Mouse (Mus musculus): ENCODE measurements around the gene Casz1.

Gene Casz1

DNA sequence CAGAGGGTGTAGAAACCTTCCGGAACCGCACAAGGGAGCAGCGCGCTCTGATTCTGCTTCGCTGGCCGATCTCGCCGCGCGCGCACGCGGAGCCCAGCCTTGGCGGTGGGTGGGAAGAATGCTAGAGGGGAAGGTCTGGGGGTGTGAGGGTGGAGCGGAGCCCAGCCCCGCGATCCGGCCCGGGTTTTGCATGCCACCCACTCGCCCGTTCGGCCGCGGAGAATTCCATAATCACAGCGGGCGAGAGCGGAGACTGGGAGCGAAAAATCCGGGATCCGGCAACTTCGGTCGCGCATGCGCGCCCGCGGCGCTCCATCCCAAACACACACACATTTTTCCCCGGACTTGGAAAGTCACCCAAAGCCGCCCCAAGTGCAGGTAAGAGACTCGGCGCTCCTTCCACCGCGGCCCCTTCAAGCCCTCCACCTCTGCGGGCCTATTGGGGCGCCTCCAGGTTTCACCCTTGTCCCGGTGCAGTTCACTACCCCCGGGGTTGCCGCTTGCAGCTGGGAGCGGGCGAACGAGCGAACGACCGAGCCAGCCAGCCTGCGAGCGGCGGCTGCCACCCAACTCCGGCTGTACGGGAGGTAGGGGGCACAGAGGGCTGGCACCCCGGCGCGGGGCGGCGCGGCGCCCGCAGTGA, at the start of gene Casz1:
Gene Casz1, plus strand, starts transcription at position 293 of the 643 bp plus-strand sequence.
- peak; percentile 57 for DNase-seq (ENCODE audit: low read depth, low spot score)

DNA sequence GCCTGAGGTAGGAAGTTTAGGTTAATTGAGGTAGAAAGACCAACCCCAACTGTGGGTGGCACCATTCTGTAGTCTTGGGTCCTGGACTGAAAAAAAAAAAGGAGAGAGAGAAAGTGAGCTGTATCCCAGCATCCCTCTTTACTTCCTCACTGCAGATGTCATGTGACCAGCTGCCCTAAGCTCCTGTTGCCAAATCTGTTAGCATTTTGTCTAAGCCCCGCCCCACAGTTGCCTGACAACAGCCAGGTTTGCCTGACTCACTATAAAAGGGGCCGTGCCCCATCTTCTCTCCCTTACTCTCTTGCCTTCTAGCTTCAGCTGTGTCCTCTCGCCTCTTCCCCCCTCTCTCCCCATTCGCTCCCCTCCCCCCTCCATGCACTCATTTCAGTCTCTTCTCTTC, 45.4 kb upstream of the Casz1 start:
- no peak for DNase-seq (ENCODE audit: low read depth, low spot score)

DNA sequence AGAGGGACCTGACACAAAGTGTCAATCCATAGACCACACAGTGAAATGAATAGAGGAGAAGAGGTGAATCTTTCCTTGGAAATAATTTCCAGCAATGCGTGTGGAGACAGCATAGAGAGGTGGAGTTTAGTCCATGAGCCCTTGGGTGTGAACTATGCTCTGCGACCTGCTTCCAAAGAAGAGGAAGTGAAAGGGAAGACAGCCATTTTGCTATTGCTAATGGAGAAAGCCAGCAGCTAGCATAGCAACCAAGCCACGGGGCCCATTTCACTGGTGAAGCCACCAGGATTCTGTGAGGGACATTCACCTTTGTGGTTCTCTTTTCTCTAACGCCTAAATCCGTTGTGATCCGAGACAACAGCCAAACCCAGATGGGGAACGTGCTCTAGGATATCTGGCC, 44.1 kb upstream of the Casz1 start:
- DNase-seq (ENCODE audit: low read depth, low spot score), result no peak

DNA sequence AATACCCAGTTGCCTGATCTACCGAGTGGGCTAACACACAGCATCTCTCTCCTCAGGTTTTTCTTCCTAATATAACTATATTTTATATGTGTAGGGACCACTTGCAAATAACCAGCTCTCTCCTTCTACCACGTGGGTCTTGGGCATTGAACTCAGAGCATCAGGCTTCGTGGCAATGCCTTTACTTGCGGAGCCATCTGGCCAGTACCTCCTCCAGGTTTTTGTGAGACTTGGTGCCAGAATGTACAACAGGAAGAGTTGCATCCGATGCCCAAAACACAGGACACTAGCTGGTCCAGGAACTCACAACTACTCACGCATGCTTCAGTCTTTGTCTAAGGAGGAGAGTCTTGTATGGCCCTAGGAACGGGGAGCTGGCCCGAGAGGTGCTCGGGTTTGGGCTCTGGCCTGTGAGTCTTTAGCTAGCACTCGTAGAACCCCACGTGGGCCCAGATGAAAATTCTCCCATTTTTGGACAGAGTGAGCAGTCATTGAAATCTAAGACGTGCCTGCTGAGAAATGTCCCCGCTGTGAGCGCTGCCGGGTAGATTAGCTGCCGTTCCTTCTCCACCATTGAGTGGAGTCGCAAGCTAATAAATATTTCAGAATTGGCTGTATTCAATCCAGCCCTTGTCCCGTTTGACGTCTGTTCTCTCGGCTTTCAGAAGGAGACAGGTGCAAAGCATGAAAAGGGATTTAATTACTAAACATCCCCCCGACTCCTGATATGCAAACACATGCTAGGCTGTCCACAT, 38.0 kb upstream of the Casz1 start:
- no peak for DNase-seq (ENCODE audit: low read depth, low spot score)

DNA sequence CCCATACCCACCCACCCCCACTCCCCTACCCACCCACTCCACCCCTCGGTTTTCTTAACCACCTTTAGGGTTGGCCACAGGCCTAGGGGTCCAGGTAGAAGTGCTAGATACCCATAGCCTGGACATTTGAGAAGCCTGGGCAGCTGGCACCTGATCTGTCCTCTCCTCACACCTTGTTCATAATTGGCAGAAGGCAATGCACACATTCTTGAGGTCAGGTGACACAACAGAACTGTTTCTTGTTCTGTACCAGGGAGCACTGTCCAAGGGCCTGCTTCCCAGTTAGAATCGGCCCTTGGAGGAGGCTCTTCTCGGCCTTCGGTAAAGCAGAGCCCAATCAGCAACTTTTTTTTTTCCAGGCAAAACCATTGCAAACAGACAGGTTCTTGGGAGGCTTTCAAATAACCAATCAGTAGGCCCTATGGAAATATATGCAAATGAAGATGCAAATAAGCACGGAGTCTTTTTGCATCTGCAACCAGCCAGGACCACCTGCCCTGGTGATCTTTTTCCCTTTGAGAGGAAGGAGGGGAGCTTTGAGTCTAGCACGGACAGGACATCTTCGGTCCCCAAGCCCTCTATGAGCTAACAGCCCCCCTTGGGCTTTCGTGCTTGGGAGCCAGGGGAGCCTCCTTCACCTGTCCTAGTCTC, 36.4 kb upstream of the Casz1 start:
- DNase-seq (ENCODE audit: low read depth, low spot score), result no peak

DNA sequence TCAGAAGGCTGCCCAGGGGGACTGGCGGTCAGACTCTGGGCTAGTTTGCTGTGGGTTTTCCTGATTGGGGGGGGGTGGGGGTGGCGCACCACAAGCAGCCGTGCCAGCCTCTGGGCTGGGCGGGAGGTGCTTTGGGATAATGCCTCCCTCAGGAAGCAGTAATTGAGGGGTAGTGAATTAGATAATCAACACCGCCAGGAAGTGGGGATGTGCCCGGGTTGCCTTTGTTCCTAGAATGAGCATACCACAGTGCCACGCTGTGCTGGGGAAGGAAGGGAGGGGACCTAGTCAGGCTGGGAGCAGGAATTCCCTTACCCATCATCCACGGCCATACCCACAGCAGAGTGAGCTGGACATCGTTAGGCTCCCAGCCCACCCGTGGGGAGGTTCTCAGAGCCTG, 35.6 kb upstream of the Casz1 start:
- no peak for DNase-seq (ENCODE audit: low read depth, low spot score)

DNA sequence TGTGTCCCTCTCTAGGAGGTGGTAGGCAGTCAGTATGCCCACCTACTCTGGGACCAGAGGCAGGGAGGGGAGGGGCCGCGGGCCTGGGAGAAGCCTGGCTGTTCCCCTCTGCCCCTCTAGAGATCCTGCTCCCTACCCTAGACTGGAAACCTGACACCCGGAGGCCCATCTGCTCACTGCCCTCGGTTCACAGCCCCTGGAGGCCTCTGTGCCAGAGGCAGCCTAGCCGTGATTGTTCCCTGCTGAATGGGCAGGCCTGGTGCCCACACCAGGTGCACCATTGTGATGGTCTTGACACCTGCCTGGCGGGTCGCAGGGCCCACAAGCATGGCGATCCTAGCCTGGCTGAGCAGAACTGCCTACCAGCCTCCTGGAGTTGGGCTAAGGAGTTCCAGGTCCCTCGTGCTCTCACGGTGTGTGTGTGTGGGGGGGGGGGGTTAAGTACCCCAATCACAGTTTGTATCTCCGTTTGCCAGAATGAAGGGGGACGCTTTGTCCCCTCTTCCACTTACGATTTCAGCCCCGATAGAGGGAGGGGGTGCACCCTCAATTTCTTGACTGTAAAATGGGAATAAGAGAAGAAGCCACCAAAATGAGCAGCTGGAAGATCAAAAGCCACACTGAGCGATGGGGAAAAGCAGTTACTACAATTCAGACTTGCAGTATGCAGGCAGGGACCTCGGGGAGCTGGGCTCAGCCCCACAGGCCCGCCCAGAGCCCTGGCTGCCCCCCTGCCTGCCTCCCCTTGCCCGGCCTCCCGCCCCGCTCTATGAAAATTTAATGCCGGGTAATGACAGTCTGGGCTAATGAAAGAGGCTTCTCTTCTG, 33.4 kb upstream of the Casz1 start:
- DNase-seq (ENCODE audit: low read depth, low spot score), result no peak

DNA sequence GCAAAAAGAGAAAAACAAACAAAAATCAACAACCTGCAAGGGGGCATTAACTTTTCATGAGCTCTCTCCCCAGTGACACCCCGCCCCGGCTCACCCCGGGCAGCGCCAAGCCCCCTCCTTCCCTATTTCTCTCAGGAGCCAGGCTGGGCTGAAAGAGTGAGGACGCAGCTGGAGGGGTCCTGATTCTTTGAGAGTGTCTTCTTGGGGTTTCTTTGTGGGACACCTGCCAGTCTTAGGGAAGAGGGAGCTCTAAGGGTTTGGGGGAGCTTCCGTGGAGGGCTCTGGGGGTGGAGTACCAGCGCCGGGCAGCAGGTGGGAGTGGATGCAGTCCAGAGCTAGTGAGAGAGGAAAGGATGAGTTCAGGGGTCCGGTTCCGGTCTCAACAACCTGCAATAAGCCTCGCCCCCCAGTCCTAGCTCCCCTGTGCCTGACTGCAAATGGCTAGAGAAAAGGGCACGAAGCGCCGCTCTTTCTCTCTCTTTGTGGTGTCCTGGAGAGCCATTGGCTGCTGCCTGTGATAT, 32.8 kb upstream of the Casz1 start:
- DNase-seq (ENCODE audit: low read depth, low spot score), result no peak

DNA sequence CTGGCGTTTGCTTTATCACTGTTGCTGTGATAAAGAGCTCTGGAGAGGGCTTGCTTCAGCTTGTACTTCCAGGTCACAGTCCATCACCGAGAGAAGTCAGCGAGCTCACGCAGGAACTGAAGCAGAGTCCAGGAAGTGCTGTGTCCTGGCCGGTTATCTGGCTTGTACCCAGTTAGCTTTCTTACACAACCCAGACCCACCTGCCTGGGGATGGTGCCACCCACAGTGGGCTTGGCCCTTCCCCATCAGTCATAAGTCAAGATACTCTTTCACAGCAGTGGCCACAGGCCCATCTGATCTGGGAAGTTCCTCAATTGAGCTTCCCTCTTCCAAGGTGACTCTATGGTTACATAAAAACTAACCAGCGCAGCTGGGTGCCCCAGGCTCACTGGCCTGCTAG, 31.6 kb upstream of the Casz1 start:
- no peak for DNase-seq (ENCODE audit: low read depth, low spot score)

DNA sequence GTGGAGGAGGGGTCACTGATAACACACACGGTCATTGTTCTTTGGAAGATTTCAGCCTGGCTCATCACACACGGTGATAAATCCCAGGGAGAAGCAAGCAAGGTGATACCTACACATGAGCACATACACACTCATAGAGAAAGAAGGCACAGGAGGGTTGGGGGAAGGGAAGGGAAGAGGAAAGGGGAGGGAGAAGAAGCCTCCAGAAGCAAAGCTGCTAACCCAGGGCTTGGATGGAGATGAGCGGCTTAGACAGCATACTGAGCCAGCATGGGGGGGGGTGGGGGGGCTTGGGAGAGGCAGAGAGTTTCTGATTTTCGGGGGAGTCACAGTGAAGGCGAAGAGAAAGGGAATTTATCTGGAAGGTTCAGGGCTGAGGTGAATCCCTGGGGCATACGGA, 30.2 kb upstream of the Casz1 start:
- DNase-seq (ENCODE audit: low read depth, low spot score), result no peak

DNA sequence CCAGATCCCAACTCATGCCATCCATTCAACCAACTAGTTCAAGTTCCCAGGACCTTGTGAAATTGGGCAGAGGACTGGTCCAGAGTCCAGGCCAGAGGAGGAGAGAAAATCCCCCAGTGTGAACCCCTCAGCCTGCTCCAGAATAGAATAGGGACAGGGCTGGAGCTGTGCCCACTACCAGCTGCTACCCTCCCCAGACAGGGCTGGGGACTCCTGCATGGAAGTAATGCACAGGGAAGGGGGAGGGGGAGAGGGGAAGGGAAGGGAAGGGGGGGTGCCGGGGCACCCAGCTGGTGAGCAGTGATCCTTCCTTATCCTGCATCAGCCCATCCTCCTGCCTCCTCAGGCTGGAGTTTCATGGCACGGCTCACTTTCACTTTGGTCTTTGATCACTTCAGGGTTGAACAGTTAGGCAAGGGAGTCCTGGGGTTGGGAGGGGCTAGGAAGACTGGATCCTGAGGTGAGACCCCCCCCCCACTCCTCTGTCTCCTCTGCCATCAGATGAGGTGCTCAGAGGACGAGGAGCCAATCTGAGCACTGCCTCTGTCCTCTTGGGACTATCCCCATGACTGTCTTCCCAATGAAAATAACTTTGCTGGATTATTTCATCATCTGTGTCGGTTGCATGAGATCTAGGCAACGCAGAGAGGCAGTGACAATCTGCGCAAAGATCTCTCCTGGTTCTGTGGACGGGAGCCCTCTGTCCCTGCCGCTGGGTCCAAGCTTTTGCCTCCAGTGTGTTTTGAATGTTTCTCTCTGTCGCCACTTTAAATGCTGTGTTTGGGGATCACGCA, 28.6 kb upstream of the Casz1 start:
- DNase-seq (ENCODE audit: low read depth, low spot score), result peak; percentile 26

DNA sequence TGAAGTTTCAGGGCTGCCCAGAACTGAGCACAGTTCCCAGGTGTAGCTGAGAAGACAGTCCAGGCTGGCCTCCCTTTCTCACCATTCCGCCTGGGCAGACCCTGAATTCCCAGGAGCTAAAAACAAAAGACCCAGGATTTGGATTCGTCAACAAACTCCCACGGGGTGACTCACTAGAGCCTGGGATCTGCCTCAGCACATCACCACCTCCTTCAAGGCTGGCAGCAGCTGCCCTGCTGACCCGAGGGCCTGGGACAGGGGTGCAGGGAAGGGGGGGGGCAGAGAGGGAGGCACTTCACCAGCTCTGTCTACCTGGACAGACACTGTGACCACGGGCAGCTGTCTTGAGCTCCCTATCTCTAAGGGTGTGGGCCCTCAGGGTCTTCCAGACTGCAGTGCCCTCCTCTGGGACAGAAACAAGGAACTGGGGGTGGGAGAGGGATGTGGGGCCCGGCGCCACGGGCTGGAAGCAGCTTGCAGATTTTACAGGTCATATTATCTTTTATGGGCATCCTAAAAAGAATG, 24.1 kb upstream of the Casz1 start:
- peak; percentile 33 for DNase-seq (ENCODE audit: low read depth, low spot score)

DNA sequence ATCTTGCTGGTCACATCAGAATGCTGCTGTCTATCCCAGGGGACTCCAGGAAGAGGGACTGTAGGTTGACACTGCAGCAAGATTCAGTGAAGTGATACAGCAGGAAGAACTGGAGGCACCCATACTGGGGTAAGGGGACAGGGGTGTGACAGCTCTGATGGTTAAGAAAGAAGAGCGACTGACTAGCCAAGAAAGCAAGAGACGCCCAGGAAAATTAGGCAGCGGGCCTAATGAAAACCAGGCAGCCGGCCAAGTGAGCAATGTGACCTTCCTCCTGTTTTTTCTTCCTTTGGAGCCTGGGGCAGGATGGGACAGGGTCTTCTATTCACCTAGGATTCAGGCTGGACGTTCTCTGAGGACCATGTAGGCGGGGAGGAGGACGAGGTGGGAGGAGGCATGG, 22.7 kb upstream of the Casz1 start:
- DNase-seq (ENCODE audit: low read depth, low spot score), result no peak

DNA sequence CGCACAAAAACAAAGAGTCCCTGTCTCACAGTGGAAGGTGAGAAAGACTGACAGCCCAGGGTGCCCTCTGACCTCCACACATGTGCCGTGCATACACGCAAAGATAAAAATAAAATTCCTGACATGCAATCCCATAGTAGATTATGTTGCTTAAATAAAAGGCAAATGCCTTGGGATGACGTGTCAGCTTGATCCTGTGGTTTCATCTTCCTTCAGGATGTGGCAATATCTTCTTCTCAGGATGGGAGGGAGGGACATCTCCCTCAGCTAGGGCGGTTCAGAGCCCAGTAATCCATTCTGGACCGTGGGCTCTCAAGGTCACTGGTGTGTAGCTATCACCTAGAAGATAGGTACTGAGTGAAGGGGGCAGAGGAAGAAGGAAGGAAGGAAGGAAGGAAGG, 21.3 kb upstream of the Casz1 start:
- DNase-seq (ENCODE audit: low read depth, low spot score), result no peak

DNA sequence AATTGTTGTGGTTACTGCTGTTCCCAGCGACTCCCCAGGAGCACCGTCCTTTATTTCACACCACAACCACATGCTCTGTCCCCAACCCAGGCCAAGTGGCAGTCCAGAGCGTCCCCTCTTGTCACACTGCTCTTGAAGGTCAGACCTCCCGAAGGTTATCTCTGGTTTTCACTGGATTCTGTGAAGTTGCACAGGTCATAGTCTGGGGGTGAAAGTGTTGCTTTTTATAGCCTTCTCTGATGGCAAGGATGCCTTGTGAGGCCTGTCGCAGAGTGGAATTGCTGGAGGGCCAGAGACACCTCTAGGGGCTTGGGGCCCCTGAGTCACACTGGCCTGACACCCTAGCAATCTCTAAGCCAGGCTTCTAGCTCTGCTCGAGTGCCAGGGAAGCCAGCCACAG, 20.5 kb upstream of the Casz1 start:
- DNase-seq (ENCODE audit: low read depth, low spot score), result no peak

DNA sequence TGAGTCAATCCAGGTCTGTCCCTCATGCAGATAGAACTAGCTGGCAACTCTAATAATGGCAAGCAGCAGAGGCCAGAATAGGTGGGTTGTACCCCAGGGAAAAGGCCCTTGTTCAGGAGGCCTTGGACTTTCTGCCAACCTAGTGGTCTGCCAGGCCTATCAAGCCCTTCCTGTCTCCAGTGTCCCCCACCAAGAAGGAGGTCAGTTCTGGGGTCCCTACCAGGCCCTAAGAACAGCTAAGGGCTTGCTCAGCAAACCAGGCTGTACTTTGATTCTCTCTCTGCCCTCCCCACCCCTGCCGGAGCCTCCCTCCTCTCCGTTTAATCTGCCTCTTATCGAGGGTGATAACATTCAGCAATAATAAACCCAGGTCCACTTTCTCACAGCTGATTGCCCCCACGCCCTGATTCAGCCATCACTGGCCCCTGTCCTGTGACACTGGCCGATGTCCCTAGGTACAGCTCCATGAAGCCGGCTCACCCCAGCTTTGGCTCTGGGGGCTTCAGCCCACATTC, 19.1 kb upstream of the Casz1 start:
- DNase-seq (ENCODE audit: low read depth, low spot score), result no peak

DNA sequence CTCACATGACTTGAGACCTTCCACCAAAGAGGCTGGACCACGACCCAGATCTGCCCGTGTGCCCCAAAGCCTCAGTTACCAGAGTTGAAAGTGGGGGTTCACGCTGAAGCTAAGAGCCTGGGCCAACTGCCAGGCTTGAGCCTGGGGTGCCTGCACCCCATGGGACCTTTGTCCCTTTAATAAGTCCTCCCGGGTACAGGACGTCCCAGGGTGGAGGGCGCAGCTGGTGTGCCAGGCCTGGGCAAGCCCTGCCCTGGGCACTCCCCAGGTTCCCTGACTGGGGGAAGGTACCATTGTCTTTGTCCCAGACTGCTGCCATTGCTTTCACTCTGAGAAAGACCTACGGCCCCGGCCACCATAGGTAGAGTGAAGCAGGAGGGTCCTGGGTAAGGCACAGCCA, 18.2 kb upstream of the Casz1 start:
- no peak for DNase-seq (ENCODE audit: low read depth, low spot score)

DNA sequence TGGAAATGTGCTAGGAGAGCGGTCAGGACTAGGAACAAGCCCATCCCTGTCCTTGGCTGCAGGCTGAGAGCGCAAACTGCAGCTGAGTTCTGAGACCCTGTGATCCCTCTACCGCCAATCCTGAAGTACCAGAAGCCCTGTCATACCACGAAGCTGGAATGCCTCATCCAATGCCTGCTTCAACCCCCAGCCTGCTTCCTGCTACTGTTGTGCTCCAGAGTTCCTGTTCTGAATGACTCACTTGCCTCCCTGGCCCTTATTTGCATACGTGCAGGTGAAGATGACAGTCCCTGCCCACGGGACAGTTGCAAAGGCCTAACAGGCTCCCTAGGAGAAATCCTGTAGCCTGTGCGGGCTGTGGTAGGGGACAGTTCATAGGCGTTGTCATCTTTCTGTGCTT, 13.3 kb upstream of the Casz1 start:
- no peak for DNase-seq (ENCODE audit: low read depth, low spot score)

DNA sequence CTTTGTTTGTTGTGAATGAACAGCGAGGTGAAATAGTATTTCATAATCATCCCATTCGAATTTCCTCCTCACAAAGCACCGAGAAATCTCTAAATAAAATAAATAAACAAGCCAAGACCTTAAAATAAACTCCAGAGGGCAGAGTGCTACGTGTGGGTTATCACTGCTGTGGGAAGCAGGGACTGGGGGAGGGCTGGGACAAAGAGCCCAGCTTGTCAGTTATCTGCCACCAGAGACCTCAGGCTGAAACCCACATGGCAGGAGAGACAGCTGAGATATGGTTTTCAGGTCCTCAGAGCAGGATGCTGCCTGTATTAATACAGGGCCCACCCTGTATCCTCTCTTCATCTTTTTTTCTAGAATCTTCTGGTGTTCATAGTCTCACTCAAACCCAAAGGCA, 9.2 kb upstream of the Casz1 start:
- no peak for DNase-seq (ENCODE audit: low read depth, low spot score)

DNA sequence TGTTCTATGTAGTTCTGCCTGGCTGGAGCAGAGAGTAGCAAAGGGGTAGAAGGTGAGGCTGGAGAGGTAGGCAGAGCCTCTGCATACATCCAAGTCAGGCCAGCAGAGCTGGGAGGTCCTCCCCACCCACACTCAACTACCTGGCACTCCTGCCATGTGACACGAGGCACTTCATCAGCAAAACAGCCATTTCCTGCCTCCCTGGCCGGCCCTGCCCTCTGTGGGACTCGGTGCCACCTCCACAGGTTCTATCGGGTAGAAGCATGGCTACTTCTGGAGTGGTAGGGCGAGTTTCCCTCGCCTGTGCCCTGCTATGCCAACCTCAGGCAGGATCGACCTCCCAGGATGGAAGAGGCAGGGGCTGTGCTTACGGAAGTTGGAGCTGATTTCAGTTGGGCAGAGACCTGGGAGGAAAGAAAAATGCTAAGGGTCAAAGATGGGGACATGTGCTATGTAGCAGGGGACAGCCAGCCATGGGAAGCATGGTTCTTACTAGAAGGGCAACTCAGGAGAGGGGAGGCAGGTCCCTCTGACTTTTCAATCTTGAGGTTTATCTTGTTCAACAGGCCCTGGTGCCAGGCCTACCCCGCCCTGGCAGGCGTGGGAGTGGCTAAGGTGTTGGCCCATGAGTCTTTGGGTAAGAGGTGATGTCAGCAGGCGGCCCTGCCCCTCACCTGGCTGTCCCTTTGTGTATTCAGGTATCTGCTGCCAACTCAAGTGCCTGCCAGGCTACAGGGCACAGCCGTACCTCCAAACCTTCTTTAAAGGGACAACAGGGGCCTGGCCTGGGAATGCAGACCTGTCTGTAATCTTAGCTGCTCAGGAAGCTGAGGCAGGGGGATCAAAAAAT, 6.5 kb upstream of the Casz1 start:
- no peak for DNase-seq (ENCODE audit: low read depth, low spot score)
